Mouse (Mus musculus): Measurements from ENCODE around the gene Tmem232.
"Not testable (repeated sequence)": the region's sequence is repeated elsewhere in the genome, so short reads cannot be mapped to it uniquely, and the experiment has no call there.

The Tmem232 gene

DNA sequence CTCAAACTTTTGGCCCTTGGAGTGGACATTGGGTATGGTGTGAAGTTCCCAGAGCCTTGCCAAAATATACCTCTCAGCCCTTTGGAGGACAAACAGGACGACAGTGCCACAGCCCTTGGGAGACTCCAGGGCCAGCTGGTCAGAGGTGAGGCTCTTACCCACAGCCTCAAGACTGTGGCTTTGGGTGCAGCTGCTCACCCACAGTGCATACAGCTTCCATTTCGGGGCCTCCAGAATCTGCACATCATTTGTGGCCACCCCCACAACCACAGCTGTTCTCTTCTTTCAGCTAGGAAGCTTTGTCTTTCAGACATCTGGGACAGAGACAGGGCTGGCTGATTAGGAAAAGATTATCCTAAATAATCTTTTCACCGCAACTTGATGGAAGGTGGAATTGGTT lies 27.1 kb downstream of the Tmem232 start:
- no peak for DNase-seq

DNA sequence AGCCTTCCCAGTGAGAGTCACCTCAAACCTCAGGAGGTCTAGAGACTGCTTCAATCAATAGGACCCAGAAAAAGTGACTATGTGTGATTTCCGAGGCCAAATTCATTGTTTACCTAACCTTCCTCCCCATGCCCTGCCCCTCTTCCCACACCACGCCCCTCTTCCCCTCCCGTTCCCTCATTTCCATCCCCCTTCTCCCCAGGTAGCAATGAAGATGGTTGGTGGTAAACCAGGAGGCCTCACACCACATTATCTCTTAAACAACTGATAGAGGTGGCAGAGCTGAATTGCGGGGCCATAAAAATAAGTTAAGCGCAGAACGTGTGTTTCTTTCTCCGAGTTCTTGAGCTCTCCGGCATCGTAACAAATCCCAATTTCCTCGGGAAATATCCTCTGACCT lies 55.9 kb downstream of the Tmem232 start:
- DNase-seq: no peak

DNA sequence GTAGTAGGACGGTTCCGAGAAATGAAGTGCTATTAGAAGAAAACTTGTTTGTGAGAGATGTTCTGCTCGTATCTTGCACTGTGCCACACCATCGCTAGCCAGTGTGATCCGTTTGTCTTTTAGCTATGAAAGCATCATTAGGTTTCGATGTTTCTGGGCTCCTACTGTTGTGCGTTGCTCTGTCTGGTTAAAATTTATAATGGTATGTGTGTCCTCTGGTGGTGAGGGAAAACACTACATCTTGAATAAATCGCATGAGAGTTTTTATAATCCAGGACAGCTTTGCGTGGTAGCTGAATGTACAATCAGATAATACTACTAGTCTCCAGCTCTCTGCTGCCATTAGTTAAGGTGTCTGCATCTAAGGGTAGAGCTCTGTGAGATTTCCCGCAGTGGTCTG lies 63.8 kb downstream of the Tmem232 start:
- no peak for DNase-seq

DNA sequence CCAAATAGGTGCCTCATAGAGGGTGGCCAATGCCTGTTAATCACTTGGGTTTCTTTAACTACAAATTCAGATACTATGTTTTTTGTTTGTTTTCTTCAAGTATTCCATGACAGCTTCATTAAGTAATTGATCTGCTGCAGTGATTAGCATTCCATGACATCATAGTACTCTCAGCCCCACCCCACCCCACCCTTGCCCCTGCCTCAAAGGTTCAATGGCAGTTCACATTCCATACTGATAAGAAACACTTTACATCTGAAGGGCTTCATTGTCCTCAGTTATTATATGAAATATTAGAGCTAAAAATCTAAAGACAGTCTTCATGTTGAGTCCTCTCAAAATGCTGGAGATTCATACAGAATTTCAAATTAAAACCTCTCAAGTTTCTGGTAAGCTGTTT lies 89.8 kb downstream of the Tmem232 start:
- DNase-seq: no peak

DNA sequence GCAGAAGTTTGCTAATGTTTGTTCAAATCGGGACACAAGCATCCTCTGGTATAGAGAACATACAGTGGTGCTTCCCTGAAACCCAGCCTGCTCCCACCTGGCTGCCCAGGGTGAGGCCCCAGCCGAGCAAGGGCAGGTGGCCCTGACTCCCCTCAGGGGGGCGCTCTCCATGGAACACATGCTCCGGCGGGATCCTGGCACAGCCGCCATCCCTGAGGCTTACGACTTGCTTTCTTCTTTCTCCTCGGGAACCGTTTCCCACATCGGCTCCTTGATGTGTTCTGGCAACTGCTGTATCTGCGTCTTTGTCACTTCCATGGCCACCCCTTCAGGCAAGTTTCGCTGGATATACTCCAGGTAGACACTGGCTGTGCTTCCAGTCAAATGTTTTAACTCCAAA lies 102.7 kb downstream of the Tmem232 start:
- DNase-seq: not testable (repeated sequence)

DNA sequence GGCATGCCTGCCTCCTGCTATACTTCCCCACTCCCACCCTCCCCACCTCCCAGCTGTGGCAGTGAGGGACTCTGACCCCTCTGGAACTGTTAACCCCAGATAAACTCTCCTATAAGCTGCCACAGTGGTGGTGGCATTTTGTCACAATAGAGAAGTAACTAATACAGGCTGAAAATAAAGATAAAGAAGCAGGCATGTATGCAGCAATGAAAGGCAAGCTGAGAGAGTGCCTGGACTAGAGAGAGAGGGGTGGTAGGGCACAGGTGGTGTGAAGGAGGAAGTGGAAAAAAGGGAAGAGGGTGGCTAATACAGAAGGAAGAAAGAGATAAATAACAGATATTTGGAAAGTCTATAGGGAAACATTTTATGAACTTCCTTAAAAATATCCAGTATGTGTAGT lies 121.5 kb downstream of the Tmem232 start:
- no peak for DNase-seq

DNA sequence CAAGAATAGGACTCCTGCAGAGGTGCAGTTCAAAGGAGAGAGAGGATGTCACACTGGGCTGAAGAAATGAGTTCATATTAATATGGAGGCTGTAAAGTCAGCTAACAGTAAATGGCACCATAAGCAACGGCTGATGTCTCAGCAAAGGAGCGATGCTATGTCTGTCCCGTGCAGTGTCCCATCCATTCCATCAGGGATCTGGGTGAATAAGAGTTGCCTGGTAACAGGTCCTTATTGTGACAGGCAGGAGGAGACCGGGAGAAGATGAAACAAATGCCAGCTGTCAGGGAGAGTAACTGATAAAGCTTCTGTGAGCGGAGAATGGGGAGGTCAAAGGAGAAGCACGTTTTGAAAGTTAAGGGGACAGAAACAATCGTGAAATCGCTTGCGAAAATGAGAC lies 135.3 kb downstream of the Tmem232 start:
- DNase-seq: no peak

DNA sequence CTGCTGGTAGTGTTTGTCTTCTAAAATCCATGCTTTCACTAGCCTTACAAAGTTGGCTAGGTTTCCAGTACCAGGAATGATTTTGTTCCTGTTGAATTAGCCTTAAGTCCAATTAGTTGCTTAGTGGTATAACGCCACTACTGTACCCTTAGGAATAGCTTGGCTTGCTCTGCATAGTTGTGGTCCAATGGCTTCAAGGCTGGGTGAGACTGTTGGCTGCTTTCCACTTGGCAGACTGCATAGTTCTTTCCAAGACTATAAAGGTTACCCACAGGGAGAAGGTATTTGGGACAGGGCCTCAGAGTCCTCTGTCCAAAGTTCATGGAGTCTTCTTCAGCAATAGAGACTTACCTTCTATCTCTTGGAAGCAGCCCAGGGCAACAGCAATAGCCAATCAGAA lies 139.7 kb downstream of the Tmem232 start:
- DNase-seq: peak; percentile 91

DNA sequence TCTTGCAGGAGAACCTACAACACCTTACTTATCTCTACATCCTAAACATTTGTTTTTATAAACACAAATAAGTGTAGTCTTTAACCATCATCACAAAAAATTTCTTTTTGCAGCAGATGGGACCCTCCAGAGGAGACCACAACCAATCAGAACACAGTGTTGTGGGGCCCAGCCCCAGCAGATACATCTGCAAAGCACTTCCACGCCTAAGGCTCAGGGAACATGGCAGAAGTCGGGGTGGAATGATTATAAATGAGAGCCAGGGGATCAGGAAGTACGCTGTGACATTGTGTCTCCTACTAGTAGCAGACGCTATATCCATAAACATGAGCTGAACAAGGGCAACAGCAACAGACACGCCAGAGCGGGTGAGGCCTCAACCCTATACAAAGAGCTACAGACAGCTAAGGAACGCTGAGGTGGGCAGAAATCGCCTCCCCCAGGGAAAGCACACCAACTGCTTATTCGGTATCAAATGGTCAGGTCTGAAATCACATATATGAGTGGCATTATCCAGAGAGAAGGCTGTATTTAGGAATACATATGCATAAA lies 156.1 kb downstream of the Tmem232 start:
- no peak for DNase-seq

DNA sequence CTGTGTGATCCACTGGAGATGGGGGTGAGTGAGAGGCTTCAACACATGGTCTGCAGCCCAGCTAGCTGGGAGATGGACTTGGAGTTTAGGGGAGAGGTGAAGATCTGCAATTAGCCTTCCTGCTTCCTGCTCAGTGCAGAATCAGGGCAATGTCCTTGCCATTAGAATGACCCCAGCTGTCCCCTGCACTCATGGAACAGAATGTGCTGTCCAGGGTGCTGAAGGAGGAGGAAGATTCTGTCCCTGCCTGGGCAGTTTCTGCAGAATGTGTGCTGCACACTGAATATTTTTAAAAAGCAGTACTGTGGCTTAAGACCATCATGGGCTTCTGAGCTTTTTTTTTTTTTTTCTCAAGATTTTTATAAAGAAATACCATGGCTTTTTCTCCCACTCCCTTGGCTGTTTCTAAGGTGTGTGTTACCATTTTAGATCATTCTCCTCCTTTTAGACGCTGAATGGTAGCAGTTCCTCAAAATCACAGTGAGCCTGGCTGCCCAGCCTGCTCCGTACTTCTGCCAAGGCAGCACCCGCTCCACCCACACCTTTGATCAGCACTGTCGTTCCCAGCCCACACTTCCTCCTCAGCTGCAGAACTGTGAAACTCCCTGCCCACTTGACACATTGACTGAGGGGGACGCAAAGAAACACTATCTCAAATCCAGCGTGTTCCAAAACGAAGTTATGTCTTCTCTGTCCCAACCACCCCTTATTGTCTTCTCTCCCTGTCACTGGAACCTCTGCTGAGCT lies 170.4 kb downstream of the Tmem232 start:
- no peak for DNase-seq

DNA sequence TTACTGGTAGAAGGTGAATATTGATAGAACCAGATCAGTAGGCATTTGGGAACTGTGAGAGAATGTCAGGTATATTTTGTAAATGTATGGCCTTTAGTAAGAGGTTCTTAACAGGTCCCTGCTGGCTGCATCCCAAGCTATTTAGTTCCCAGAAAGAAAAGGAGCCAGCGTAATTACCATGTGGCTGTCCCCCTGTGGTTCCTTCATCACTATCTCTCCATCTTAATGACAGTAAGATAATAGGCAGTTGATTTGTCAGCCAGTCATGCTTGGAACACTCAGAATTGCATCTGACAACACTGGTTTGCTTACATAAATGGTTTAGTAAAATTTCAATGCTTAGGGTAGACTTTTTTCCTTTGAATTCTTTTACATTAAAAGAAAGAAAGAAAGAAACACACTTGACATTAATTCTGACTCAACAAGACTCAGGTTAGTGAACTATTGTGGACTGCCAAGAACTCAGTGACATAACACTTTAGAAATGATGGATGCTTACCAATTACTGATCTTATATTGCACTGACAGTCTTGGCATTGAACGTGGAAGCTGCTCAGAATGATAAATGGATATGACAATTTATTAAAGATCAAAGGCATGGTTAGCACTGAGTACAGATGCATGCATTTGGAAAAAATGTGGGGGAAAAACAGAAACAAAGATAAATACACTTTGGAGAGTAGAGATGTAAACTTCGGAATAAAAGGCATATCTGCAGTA lies 174.9 kb downstream of the Tmem232 start:
- DNase-seq: no peak

DNA sequence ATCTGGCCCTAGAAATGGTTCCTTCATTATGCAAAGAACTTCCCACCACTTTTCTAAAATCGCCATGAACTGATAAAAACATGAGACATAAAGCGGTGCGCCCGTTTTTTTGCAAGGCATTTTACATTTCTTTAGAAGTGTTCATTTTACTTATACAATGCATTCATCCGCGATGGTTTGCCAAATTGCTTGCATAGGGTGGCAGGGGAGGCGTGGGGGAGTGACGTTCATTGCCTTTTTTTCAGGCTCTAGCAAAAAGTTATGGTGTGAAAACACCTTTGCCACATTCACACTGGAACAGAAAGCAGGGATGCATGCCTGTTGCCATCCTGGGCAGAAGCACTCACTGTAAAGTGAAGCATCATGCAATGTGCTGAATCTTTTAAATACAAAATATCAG lies 188.7 kb downstream of the Tmem232 start:
- DNase-seq: no peak

DNA sequence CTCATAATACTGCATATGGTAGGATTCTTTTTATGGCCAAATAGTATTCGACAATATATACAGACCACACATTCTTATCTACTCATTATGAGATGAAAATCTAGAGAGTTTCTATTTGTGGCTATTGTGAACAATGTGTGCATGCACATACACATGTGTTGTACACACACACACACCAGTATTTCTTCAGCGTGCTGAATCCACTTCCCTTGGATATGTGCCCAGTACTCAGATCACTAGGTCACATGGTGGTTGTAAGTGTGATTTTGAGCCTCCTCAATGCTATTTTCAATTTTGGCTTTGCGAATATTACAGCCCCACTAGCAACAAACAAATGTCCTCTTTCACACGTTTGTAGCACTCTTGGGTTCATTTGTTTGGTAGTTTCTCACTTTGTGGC lies 200.6 kb downstream of the Tmem232 start:
- DNase-seq: no peak

DNA sequence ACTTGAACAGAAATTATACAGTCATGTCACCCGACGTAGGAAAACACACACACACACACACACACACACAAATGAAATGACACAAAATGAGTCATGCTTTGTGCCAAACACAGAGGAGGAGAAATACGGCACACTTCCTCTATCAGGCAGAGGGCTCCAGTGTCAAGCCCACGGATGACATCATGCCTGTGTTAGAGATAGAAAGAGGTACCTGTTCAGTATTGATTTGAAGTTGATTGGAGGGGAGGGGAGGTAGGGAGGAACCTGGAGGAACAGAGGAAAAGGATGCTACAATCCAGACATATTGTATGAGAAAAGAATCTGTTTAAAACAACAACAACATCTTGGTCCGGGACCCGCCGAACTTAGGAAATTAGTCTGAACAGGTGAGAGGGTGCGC lies 209.8 kb downstream of the Tmem232 start:
- no peak for DNase-seq

DNA sequence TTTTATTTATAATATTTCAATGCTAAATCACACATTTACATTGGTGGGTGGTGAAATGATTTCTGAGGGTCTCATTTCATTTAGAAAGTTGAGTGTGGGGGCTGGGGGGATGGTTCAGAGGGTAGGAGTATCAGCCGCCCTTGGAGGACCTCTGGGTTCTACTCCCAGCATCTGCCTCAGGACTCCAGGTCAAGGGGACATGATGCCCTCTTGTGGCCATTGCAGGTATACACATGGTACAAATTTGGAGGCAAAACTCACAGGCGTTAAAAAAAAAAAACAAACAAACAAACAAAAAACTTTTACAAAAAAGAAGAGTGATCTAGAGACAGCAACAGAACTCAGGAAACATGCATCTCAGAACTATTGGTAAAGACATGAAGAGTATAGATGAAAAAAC lies 215.3 kb downstream of the Tmem232 start:
- DNase-seq: no peak

DNA sequence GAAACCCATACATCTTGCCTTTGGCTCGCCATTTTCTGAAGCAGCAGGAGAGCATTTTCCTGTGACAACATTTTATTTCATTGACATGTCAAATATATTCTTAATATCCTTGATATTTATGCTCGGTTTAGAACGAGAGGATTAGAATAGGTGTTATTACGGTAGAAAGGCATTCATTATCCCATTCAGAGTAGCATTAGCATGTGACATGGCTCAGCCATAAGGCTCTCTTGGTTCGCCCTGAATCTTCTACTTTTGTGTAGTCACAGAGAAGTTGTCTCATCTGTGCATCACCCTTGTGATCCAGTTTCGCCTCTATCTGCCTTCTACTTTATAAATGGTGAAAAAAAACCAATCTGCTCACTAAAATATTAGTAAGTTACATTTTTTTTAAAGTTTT lies 220.0 kb downstream of the Tmem232 start:
- no peak for DNase-seq

DNA sequence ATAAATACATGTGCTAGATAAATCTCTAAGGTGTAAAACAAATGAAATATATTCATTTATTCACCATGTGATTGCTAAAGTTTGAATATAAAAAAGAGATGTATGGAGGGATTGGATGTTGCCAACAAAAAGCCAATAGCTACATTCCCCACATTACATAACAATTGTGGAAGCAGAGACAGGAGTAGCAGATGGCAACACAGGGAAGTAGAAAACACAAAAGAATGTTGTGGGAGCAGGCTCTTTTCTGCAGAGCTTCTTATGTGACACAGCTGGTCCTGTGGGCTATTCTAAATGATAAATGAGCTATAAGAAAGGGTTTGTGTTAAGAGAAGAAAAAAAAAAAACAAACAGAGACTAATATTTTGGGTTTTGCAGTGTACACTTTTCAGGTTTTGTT lies 240.6 kb downstream of the Tmem232 start:
- no peak for DNase-seq

DNA sequence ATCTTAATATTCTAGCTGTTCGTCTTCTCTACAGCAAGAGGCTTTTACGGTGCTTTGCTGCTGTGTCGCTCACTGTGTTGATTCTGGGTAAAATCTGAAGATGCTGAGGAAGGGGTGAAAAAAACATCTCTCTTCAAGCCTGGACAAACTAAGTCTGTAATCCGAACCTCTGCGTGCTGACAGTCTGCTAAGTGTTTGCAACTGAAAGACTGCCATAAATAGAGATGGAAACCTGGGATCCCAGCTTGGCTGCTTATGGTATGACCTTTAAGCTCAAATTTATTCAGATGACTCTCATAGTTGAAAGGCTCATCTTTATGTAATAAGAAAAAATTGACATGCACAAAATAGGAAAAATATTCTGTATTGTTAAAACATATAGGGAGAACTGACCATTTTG lies 242.8 kb downstream of the Tmem232 start:
- no peak for DNase-seq

DNA sequence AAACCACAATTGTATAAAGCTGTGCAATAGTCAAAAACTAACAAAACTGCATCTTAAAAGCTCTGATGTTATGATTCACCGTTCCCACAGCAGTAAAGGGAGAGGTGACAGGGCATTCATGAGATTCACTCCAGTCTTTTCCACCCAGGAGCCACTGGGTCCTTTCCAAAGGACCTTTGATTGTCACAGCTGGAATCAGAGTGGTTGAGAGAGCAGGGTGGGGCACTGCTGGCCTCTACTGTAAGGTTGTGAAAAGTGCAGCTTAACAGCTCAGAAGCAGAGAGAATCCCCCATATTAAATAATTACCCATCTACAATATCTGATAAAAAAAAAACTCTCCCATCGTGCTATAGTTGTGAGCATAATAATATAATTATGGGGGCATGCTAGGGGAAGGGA lies 288.4 kb downstream of the Tmem232 start:
- no peak for DNase-seq

DNA sequence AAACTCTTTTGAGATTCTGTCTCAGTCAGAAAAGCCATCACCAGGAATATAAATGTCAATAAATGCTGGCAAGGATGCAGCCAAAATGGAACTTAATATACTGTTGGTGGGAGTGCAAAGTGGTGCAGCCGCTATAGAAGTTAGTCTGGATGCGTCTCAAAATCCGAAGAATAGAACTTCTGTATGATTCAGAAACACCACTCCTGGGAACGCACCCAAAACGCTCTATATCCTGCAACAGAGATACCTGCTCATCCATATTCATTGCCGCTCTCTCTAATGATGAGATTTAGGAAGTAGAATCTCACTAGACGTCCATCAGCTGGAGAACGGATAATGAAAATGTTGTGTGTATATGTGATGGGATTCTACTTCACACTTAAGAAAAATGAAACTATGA lies 290.3 kb downstream of the Tmem232 start:
- DNase-seq: no peak

DNA sequence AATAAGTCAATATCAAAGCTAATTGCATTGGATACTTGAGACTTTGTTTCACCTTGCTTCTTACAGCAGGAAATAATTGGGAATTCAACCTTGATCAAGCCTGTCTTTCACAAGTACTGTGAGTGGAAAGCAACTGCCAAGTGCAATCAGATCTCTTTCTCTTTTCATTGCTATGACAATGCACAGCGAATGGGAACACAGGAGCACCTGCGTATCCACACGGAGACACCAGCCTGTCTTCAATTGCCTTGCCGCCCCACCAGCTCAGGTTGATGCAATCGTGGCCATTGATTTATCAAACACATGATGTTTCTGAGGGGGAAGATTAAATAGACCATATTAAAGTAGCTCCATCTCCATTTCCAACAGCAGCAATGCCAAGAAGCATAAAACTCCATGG lies 296.9 kb downstream of the Tmem232 start:
- DNase-seq: no peak

DNA sequence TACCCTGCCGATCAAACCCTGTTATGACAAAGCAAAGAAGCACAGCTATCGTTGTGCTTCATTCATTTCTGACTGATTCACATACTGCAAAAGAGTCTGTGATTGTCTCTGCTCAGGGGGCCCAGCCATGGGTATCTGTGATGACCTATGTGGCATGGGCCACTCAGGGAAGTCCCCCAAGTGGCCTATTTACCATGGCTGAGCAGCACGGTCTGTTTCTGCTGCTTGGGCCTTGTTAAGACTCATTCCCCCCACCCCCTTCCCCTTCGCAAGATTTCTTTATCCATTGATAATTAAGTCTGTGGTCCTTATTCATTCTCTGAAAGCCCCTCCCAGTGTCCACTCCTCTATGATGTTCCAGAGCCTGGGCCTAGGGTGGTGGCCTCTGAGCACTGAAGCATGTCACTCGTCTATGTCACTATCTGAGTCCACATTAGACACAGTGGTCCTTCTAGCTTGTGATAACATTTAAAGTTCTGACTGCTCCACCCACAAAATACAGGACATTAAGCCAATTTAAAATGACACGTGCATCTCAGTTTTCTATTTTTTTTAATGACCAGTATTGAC lies 315.1 kb downstream of the Tmem232 start:
- no peak for DNase-seq

DNA sequence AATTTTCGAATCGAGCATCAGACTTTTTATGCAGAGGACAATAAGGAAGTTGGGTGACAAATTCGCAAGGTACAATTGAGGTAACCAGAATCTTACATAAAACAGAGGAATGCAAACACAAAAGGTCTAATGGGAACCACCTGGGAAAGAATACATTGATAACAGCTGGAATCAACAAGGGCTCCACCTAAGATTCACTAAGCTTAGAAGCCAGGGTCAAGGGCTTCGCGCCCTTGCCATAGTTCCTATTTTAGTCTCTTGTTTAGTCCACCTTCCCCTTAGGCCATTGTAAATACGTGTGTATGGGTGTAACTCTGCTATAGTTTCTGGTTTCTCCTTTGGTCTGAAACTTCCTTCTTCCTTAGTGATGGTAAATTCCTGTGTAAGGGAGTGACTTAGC lies 318.9 kb downstream of the Tmem232 start:
- not testable (repeated sequence) for DNase-seq

All from kidney, adult 11 months (tissue).